Mouse (Mus musculus): Measurements from ENCODE around the gene Timm13. TPM values are rescaled to one million over a fixed set of nuclear protein-coding genes. Genes with fewer than 3 reads are reported as not detected.

Timm13 gene
- total RNA-seq, 4 experiments from 2014 or later = 117 to 135 (median 123) TPM

DNA sequence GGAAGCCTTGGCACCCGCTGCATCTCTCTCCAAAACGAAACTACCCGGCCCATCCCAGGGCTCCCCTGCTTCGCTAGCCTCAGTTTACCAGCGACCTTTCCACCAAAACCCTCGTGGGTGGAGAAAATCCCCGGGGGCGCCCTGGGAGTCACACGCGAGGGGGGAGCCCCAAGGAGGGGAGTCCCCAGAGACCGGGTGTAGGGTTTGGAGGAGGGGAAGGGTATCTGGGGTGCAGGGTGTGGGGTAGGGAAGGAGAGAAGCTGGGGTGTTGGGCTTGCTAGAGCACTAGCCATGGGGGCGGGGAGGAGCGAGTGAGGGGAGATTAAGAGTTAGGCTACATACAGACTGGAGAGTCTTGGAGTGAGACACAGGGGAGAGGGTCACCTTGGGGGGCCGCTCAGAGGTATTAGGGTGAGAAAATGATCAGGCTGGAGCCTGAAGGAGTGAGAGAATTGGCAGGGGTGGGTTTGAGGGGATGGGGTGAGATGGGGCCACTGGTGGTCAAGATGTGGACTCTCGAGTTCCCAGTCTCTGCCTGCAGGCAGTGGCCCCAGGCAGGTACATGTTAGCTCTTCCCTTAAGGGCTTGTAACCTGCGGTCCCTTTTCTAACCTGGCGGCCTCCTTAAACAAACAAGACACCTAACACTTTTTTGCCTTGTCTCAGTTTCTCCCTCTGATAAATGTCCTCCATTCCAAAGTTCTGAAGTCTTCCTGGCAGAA, 32.1 kb upstream of the Timm13 start:
- no peak for DNase-seq (ENCODE audit: low spot score)

DNA sequence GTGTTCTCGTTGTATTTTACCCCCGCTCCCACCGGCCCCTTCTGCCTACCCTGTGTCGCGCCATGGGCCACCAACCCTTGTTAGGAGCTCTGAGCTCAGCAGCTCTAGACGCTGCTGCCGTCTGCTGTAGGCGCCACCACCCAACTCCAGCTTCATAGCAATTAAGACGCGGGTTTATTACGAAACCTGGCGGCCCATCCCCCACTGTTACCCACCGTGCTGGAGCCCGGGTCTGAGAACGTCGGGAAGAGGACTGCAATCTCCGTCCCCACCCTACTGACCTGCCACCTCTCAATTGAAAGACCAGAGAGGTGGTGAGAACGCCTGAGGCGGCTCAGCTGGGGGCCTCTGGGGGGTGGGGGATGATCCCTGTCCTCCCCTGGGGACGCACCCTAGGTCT, 31.4 kb upstream of the Timm13 start:
- DNase-seq (ENCODE audit: low spot score) = no peak

DNA sequence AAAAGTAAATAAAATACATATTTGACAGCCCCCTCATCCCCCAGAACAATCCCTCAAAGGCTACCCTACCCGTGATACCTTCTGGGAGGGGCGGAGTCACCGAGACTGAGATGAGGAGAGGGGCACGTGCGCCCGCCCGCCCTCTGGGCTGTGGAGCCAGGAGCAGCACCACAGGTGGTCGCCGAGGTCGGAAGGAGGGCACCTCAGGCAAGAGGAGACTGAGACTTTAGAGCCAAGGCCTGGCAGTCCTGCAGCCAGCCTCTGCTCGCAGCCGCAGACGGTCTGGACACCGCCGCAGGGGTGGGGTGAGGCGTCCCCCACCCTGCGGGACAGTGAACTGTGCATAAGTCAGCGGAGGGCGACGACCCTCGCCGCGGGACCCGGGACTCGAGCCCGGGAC, 30.9 kb upstream of the Timm13 start:
- no peak for DNase-seq (ENCODE audit: low spot score)

DNA sequence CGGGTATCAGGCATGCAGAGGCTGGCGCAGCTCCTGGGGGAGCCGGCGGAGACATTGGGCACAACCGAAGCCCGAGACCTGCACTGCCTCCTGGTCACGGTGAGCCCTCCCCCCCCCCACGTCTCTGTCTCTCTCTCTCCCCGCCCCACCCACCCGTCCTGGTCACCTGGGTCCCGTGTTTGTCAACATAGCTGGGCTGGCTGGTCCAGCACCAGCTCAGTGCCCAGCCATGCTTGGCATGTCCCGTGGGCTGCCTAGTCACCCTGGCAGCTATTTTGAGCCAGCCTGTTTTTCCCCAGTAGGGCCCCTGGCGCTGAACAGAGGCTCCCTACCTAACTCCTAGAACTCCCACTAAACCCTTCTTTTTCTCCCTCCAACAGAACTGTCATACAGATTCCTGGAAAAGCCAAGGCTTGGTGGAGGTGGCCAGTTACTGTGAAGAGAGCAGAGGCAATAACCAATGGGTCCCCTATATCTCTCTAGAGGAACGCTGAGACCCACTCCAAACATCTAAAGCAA, 30.4 kb upstream of the Timm13 start:
- DNase-seq (ENCODE audit: low spot score) = no peak

DNA sequence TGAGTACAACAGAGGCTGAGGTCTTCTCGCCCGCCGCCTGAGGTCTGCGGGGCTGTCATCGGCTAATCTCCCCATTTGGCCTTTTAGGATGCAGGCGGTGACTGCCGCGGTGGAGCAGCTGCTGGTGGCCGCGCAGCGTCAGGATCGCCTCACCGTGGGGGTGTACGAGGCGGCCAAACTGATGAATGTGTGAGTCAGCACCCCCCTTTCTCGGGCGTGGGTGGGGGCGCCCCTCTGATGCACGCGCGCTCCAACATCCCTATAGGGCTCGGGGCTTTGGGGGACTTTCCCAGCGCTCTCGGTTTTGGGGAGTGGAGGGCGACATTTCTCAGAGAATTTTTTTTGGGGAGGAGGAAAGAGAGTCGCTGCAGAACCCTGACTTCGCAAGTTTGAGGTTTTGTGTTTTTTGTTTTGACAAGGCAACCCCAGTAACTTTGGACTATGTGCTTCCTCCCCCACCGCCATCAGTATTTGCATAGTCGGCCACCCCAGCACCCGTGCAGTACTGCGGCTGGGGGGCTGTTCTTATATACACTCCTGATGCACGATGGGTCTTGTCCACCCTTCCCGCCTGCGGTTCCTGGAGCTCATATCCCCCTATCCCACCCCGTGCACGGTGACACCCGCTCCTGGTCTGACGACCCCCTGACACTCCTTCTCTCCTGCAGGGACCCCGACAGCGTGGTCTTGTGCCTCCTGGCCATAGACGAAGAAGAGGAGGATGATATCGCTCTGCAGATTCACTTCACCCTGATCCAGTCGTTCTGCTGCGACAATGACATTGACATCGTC, 29.8 kb upstream of the Timm13 start:
- DNase-seq (ENCODE audit: low spot score) = no peak

DNA sequence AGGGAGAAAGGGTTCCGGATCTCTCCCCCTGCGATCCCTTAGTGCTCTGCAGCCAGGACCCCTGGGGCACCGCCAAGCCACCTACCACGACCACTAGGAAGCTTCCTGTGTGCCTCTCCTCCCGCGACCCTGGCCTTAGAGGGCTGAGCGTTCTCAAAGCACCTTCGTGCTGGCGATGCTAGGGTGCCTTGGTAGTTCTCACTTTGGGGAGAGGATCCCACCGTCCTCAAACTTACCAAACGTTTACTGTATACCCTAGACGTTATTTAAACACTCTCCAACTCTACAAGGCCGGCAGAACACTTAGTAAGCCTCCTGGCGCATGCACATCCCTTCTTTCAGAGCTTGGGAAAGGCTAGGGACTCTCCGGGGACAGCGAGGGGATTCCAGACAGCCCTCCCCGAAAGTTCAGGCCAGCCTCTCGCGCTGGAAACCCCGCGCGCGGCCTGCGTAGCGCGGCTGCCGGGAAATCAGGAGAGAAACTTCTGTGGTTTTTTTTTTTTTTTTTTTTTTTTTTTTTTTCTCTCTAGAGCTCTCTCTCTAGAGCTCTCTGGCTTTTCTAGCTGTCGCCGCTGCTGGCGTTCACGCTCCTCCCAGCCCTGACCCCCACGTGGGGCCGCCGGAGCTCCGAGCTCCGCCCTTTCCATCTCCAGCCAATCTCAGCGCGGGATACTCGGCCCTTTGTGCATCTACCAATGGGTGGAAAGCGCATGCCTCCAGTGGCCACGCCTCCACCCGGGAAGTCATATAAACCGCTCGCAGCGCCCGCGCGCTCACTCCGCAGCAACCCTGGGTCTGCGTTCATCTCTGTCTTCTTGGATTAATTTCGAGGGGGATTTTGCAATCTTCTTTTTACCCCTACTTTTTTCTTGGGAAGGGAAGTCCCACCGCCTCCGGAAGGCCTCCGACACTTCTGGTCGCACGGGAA, 28.8 kb upstream of the Timm13 start, which contains the start of gene Gadd45b:
Gene Gadd45b, plus strand, starts transcription at position 775 of the 928 bp plus-strand sequence.
- DNase-seq (ENCODE audit: low spot score) = peak; percentile 98

DNA sequence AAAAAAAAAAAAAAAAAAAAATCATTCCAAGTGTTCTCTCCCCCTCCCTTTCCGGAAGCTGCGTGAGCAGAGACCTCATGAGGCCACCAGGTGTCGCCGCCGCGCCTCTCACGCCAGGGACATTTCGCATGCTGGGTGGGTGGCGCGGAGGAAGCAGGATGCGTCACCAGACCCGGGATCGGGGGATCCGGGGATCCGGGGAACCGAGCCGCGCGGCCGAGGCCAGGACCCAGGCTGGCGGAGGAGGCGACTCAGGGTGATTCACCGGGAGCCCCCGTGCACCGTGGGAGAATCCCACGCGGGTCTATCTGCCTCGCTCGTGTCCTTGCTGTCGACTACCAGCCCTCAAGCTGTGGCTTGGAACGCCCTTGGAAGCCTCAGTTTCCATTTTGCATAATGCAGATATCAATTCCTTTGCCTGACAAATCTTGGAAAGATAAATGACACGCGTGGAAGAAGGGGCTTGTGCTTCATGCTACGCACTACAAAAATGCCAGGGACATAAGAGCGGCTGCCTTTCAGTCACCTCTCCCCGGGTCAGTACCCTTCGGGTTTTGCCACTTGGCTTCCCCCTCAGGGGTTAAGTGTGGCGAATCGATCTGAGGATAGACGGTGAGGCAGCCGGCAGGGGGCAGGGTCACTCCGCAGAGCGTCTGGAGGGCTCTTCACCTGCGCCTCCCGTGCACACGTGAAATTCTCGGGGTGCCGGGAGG, 28.0 kb upstream of the Timm13 start:
- DNase-seq (ENCODE audit: low spot score) = peak; percentile 89

DNA sequence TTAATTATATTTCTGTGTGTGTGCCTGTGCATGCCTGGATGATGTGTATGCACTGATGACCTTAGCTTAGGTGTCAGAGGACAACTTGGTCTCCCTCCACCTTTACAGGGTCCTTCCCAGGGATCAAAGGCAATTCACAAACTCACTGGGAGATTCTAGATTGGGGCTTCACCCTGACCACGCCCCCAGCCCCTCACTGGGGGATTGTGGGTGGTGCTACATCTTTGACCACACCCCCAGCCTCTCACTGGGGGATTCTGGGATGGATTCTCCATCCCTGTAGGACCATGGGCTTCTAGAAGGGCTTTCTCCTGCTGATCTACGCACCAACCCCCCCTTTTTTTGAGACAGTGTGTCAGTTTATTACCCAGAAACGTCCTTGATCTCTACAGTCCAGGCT, 24.7 kb upstream of the Timm13 start:
- DNase-seq (ENCODE audit: low spot score) = no peak

DNA sequence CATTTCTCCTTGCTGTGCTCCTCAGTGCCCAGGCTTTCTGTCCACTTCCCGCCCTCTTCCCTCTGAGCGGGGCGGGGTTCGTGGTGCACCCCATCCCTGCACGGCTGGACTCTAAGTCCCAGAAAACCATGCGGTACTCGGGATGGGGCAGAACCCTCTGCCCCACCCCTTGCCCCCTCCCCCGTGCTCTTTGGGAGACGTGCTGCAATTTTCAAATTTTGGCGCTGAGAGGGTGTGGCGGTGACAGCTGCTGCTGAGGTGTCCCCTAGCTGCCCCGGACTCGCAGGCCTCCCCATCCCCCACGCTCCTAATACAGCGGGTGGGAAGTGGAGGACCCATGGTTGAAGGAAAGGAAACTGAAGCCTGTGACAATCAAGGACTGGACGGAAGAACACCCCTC, 21.2 kb upstream of the Timm13 start:
- DNase-seq (ENCODE audit: low spot score) = no peak

DNA sequence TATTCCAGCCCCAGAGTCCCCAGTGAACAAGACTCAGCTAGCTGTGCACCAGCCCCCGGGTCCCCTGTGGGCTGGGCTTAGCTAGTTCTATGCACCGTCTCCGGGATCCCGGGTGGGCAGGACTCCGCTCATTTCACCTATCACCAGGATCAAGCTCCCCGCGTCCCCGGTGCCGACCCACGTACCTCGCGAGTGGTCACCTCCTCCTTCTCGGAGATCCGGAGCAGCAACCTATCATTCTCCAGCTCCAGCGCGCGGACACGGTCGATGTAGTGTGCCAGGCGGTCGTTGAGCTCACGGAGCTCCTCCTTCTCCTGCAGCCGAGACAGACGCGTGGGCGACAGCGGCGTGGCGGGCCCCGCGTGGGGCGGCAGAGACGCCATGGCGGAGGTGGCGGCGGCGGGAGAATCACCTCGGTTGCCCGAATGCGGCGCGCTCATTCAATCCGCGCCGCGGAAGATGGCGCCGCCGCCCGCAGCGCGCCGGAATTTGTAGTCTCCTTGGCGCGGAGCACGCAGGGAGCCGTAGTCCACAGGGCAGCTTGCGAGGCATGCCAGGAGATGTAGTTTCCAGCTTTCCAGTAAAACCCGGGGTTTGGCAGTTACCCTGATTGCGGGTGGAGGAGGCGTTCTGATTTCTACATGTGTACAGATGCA, 17.1 kb upstream of the Timm13 start, which contains the start of gene Lmnb2:
Gene Lmnb2, minus strand, starts transcription at position 467 of the 656 bp plus-strand sequence.
- DNase-seq (ENCODE audit: low spot score) = peak; percentile 57

DNA sequence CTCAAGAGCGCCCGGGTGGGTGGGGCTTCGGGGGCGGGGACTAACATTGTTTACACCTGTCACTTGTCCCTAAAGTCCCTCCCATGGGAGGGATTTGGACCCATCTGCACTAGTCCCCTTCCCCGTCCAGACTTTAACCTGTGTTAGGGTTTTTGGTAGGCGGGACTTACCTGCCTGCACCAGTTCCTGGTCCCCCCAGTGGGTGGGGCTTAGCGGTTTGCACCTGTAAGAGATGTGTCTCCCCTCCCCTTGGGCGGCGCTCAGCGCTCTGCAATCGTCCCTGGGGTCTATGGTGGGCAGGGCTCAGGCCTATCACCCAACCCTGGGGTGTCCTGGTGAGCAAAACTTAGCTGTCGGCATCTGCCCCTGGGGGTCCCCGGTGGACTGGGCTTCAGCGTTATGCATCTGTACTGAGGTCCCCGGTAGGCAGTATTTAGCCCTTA, 16.6 kb upstream of the Timm13 start:
- no peak for DNase-seq (ENCODE audit: low spot score)

- DNase-seq (ENCODE audit: low spot score) = no peak
Observed at GRCm38 (mm10) chr10:80915736-80916135, 15.0 kb upstream of the Timm13 start.

DNA sequence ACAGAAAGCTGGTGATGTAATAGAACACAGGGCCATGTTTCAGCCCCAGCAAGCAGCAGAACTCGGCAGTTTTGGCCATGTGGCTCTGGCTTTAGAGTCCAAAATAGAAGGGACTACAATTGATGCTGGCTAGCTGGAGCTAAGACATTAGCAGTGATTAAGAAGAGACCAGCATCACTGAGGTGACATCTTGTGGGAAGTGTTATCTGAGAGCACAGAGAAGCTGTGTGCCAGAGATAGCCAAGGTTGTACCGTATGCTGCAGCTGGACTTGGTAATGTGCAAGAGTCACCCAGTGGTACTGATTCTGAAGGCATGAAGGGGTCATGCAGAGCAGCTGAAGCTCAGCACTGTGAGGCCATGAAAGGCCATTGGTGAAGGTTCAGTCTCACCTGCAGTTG, 14.5 kb upstream of the Timm13 start:
- DNase-seq (ENCODE audit: low spot score) = no peak

DNA sequence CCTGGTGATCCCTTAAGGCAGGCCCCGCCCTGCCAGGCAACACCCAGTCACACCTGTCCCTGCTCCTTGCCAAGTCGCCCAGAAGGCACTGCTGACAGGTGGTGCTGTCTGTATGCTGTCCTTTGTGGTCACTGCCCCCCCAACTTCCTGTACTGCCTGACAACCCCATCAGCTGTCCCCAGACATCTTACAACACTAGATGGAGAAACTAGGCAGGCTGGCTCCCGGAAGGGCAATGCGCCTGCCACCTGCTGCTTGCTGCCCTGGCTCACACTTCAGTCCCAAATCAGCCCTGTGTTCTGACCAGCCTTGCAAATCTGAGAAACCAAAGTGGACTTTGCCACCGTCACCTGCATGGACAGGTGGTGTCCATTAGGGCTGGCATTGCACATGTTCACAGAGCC, 13.5 kb upstream of the Timm13 start:
- no peak for DNase-seq (ENCODE audit: low spot score)

GRCm38 (mm10) chr10:80913364-80914011, 12.7 kb upstream of the Timm13 start:
- no peak for DNase-seq (ENCODE audit: low spot score)

DNA sequence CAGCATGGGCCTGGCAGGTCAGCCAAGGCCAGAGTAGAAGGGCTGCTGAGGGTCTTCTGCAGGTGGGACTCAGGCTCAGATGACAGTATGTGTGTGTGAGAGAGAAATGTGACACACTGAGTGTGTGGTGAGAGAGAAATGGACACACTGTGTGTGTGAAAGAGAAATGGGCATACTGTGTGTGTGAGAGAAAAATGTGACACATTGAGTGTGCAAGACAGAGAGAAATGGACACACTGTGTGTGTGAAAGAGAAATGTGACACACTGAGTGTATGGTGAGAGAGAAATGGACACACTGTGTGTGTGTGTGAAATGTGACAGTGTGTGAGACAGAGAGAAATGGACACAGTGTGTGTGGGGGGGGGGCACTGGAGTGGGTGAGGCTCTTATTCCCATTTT, 11.1 kb upstream of the Timm13 start:
- DNase-seq (ENCODE audit: low spot score) = no peak

- DNase-seq (ENCODE audit: low spot score) = no peak
Observed at GRCm38 (mm10) chr10:80911354-80911753, 10.6 kb upstream of the Timm13 start.

- DNase-seq (ENCODE audit: low spot score) = no peak
Observed at GRCm38 (mm10) chr10:80909375-80910162, 8.8 kb upstream of the Timm13 start.

GRCm38 (mm10) chr10:80904709-80905108, 3.9 kb upstream of the Timm13 start:
- DNase-seq (ENCODE audit: low spot score) = no peak
